Mouse (Mus musculus): ENCODE data around the gene Gm13030.
"Not testable (repeated sequence)": the region's sequence is repeated elsewhere in the genome, so short reads cannot be mapped to it uniquely, and the experiment has no call there.

Gm13030 gene

GRCm38 (mm10) chr4:138866413-138866812 is 7.4 kb downstream of the Gm13030 start:
- peak; percentile 76 for DNase-seq (ENCODE audit: low read depth, low spot score)

- no peak for DNase-seq (ENCODE audit: low read depth, low spot score)
Measured at GRCm38 (mm10) chr4:138865991-138866390, 7.8 kb downstream of the Gm13030 start.

- DNase-seq (ENCODE audit: low read depth, low spot score): no peak
Measured at GRCm38 (mm10) chr4:138865092-138865491, 8.7 kb downstream of the Gm13030 start.

GRCm38 (mm10) chr4:138863344-138863998 is 10.3 kb downstream of the Gm13030 start, which contains the start of gene Pla2g5:
TSS of gene Pla2g5 (minus strand) at chr4:138863482.
- DNase-seq (ENCODE audit: low read depth, low spot score): no peak

- peak; percentile 54 for DNase-seq (ENCODE audit: low read depth, low spot score)
Measured at GRCm38 (mm10) chr4:138859728-138860127, 14.0 kb downstream of the Gm13030 start.

- DNase-seq (ENCODE audit: low read depth, low spot score): peak; percentile 37
Measured at GRCm38 (mm10) chr4:138859245-138859644, 14.5 kb downstream of the Gm13030 start.

GRCm38 (mm10) chr4:138858446-138858845 is 15.3 kb downstream of the Gm13030 start:
- DNase-seq (ENCODE audit: low read depth, low spot score): no peak

- DNase-seq (ENCODE audit: low read depth, low spot score): no peak
Measured at GRCm38 (mm10) chr4:138857576-138857975, 16.2 kb downstream of the Gm13030 start.

GRCm38 (mm10) chr4:138856491-138856890 is 17.3 kb downstream of the Gm13030 start:
- DNase-seq (ENCODE audit: low read depth, low spot score): peak; percentile 74

GRCm38 (mm10) chr4:138855092-138855632 is 18.6 kb downstream of the Gm13030 start:
- DNase-seq (ENCODE audit: low read depth, low spot score): no peak

GRCm38 (mm10) chr4:138852961-138853360 is 20.8 kb downstream of the Gm13030 start:
- no peak for DNase-seq (ENCODE audit: low read depth, low spot score)

- DNase-seq (ENCODE audit: low read depth, low spot score): peak; percentile 70
Measured at GRCm38 (mm10) chr4:138851463-138851862, 22.3 kb downstream of the Gm13030 start.

GRCm38 (mm10) chr4:138841386-138841785 is 32.4 kb downstream of the Gm13030 start:
- DNase-seq (ENCODE audit: low read depth, low spot score): no peak

GRCm38 (mm10) chr4:138840726-138841125 is 33.0 kb downstream of the Gm13030 start:
- no peak for DNase-seq (ENCODE audit: low read depth, low spot score)

- DNase-seq (ENCODE audit: low read depth, low spot score): no peak
Measured at GRCm38 (mm10) chr4:138839806-138840205, 34.0 kb downstream of the Gm13030 start.

GRCm38 (mm10) chr4:138827147-138827546 is 46.6 kb downstream of the Gm13030 start:
- DNase-seq (ENCODE audit: low read depth, low spot score): no peak

GRCm38 (mm10) chr4:138825751-138826567 is 47.8 kb downstream of the Gm13030 start:
- no peak for DNase-seq (ENCODE audit: low read depth, low spot score)

GRCm38 (mm10) chr4:138824660-138825059 is 49.1 kb downstream of the Gm13030 start:
- no peak for DNase-seq (ENCODE audit: low read depth, low spot score)

- DNase-seq (ENCODE audit: low read depth, low spot score): not testable (repeated sequence)
Measured at GRCm38 (mm10) chr4:138824161-138824560, 49.6 kb downstream of the Gm13030 start.

- DNase-seq (ENCODE audit: low read depth, low spot score): no peak
Measured at GRCm38 (mm10) chr4:138821036-138821435, 52.7 kb downstream of the Gm13030 start.

Measured in CD4-positive, CD25-positive, alpha-beta regulatory T cell, adult 2 months (primary cell).